Mouse (Mus musculus) hindbrain, embryonic 10.5 days (tissue): ENCODE data around the gene Zfp148. TPM values are rescaled to one million over a fixed set of nuclear protein-coding genes. Genes with fewer than 3 reads are reported as not detected.

Source experiments
- DNase-seq: peaks from one replicate; pipeline ENCODE4 v3.0.0-alpha.2; 2017; ENCODE audit warnings: low spot score
- H3K27ac ChIP-seq: fragments of 300-500 bp; sonication (generic); 2 replicates; pipeline ENCODE4 v1.5.1; 2016; ENCODE audit warnings: mild to moderate bottlenecking, moderate library complexity
- H3K27me3 ChIP-seq: fragments of 300-500 bp; sonication (generic); 2 replicates; pipeline ENCODE4 v1.6.1; 2016; ENCODE audit warnings: mild to moderate bottlenecking; ENCODE audit not compliant: poor library complexity, insufficient read depth, severe bottlenecking
- H3K36me3 ChIP-seq: fragments of 300-500 bp; sonication (generic); 2 replicates; pipeline ENCODE4 v1.6.1; 2016; ENCODE audit warnings: mild to moderate bottlenecking, moderate library complexity
- H3K4me1 ChIP-seq: fragments of 300-500 bp; sonication (generic); replicated peaks from 2 replicates; pipeline ENCODE4 v1.6.1; 2016; ENCODE audit warnings: mild to moderate bottlenecking
- H3K4me3 ChIP-seq: fragments of 300-500 bp; sonication (generic); 2 replicates; pipeline ENCODE4 v1.5.1; 2016; ENCODE audit warnings: mild to moderate bottlenecking, moderate library complexity
- H3K9me3 ChIP-seq: fragments of 300-500 bp; sonication (generic); 2 replicates; pipeline ENCODE4 v1.6.1; 2016; ENCODE audit warnings: mild to moderate bottlenecking, moderate library complexity
- WGBS: fragments of 180-500 bp; shearing (Covaris S2); methylation state at CpG from one replicate; pipeline ENCODE4 v1.1.7; 2016; 5-methylcytosine and 5-hydroxymethylcytosine counted together
- polyA plus RNA-seq: library from polyadenylated mRNA; unstranded; fragments of >200 nt; fragmentation: Nextera tagmentation; extraction: Ambion mirVana; gene quantifications from 2 replicates; pipeline ENCODE4 v1.2.1, GENCODE M21; 2016

Gene Zfp148
- polyA plus RNA-seq, 1 experiment from 2014 or later = 38.8 TPM

DNA sequence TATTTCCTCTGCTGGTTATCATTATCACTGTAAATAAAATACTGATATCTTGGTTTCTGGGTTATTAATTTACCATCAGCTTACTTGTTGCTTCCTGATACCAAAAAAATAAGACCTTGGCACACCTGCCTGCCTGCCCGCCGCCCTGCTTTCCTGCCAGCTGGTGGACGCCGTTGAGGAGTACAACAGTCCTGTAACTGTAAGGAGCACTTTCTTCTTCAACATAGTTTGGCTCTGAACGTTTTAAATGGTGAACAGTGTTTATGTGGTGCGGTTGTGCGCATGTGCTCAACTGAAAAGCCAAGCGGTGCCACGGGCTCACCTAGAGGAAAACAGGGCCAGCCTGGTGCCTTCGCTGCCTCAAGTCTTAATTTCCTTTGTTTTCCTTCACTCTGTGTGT is 142.9 kb downstream of the Zfp148 start:
- 72% methylated on average over 10 of the region's 10 CpGs for WGBS
- Histone ChIP-seq H3K36me3 (no peaks in the 10 kb centered on the region), H3K27ac (peak overlapping the region; percentile 6; the same call in 1 of the 2 replicates), H3K9me3 (no peaks in the 10 kb centered on the region; the same call in 1 of the 2 replicates), H3K4me1 (peaks cover 15% of the 10 kb centered on the region; the same call in 1 of the 2 replicates), H3K4me3 (no peak overlapping the region), H3K27me3 (no peaks in the 10 kb centered on the region)
- DNase-seq = no peak

DNA sequence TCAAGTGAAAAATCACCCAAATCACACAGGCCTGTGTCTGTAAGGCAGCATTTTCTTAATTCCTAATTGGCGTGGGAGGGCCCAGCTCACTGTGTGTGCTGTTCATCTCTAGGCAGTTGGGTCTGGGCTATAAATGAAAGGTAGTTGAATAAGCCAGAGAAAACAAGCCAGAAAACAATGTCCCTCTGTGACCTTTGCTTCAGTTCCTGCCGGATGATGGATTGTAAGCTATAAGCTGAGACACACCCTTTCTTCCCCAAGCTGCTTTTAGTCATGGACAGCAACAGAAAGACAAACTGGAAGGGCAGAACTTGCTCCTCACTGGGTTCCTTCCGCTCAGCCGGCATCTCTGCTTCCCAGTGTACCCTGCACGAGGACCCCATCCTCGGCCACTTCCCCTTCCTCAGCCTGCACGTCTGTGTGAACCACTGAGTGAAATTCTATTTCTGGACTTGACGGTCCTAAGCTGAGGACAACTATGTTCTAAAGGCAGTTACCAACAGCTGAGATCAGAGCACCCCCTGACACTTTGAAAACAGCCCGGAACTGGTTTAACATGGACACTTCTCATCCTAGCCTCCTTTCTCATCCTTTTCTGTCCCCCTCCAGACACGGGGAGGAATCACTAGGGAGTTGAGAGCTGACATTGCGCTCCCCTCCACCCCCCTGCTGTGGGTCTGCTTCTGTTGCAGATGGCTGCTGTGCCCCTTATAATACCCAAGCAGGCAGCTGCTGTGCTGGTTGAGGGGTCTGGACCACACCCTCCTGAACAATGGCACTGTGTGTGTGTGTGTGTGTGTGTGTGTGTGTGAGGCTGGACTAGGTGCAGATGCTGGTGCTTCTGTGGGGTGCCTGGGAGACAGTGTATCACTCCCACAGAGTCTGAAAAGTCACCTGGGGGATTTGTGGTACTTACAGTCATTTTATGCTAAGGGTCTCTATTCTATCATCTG is 149.1 kb downstream of the Zfp148 start:
- no peak overlapping the region for H3K4me3 ChIP-seq
- WGBS = 57% methylated on average over 11 of the region's 11 CpGs
- no peaks in the 10 kb centered on the region for H3K36me3 ChIP-seq
- H3K27ac ChIP-seq = peak overlapping the region; percentile 69
- H3K9me3 ChIP-seq = no peaks in the 10 kb centered on the region; the same call in 1 of the 2 replicates
- H3K4me1 ChIP-seq = peaks cover 24% of the 10 kb centered on the region
- H3K27me3 ChIP-seq = no peaks in the 10 kb centered on the region
- peak; percentile 14 for DNase-seq

DNA sequence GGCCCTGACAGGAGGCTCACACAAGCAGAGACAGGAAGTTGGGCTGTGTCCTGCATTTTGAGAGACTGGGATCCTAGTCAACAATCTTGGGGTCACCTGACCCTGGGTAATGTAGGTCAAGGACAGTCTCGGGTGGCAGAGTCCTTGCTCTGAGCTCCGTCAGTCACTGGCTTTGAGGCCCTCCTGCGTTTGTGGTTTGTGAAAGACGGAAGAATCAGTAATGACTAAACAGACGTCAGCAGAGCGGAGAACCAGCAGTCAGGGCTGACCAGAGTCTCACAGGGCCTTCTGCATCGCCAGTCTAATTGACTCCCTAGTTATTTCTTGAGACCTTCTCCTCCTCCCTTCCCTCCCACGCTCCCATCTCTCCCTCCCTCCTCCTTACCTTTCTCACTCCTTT is 150.5 kb downstream of the Zfp148 start:
- no peaks in the 10 kb centered on the region for H3K27me3 ChIP-seq
- H3K4me1 ChIP-seq = peaks cover 24% of the 10 kb centered on the region
- WGBS = 79% methylated on average over 8 of the region's 8 CpGs

DNA sequence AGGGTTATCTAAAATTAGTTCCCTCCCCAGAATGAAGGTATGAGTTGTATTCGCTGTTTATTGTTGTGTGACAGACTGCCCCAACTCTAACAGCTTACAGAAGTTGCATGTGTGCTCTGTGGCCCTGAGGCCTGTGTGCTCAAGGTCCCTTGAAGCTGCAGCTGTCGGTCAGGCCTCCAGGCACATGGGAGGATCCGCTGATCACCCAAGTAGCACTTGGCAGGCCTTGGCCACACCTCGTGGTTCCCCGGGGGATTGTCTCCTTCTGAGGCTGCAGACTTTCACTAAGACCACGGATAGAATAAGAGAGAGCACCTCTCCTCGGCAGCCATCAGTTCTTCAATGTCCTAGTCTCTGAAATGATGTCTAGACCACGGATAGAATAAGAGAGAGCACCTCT is 155.8 kb downstream of the Zfp148 start:
- H3K27ac ChIP-seq = no peak overlapping the region
- H3K4me3 ChIP-seq = no peak overlapping the region
- H3K36me3 ChIP-seq = no peaks in the 10 kb centered on the region
- 80% methylated on average over 8 of the region's 8 CpGs for WGBS
- H3K9me3 ChIP-seq = no peaks in the 10 kb centered on the region
- no peak for DNase-seq
- H3K4me1 ChIP-seq = peaks cover 7% of the 10 kb centered on the region
- no peaks in the 10 kb centered on the region for H3K27me3 ChIP-seq

More for the DNA sequence above, 150.5 kb downstream of the Zfp148 start:
- Histone ChIP-seq H3K9me3 (no peaks in the 10 kb centered on the region; the same call in 1 of the 2 replicates), H3K4me3 (no peak overlapping the region), H3K36me3 (no peaks in the 10 kb centered on the region), H3K27ac (no peak overlapping the region)
- DNase-seq = no peak

DNA sequence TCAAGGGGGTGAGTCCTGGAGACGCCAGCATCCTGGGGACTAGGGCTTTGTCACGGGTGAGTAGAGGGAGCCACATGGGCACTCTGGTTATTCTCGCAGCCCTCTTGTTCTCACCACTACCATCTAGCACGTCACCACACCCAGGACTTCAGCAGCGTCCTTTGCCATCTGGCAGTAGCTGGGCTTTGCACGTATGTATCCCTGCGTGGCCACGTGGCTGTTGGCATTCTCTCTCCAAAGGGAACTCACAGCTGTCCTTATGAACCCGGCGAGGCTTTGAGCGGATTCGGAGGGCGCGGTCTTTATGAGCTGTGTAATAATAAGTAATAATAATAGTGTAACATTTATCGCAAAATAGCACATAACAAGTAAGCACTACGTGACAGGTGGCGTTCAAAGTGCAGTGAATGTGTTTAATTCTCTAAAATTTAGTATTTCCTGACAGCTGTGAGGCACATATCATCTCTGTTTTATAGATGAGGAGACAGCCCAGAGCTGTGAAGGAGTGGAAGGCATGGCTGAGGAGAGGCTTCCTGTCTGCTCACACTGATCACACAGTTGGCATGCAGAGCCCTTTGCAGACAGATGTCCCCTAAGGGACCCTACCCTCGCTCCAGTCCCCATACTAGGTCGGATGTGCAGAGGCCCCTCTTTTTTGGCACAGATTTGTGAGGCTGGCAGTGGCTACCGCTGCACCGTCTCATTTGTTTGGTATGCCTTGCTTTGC is 157.0 kb downstream of the Zfp148 start:
- Histone ChIP-seq H3K4me3 (no peak overlapping the region), H3K27me3 (no peaks in the 10 kb centered on the region), H3K27ac (0 out of 2 replicates have a peak overlapping the region, but pooled peaks have one; percentile 6), H3K36me3 (no peaks in the 10 kb centered on the region), H3K9me3 (no peaks in the 10 kb centered on the region), H3K4me1 (no peaks in the 10 kb centered on the region)
- 87% methylated on average over 21 of the region's 21 CpGs for WGBS
- no peak for DNase-seq

DNA sequence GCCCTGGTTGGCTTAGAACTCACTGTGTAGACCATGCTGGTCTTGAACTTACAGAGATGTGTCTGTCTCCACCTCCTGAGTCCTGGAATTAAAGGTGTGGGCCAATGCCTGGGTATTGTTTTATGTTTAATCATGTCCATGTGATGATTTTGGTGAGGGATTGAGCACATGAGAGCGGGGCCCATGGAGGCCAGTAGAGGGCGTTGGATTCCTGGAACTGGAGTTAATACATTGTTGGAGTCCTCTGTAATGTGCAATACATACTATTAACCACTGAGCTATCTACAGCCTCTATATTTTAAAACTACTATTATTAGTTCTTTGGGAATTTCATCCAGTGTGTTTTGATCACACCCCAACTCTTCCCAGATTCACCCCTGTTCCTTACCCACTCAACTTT is 163.7 kb downstream of the Zfp148 start:
- Histone ChIP-seq H3K4me3 (no peak overlapping the region), H3K9me3 (no peaks in the 10 kb centered on the region), H3K36me3 (no peaks in the 10 kb centered on the region), H3K27me3 (no peaks in the 10 kb centered on the region), H3K27ac (no peak overlapping the region), H3K4me1 (no peaks in the 10 kb centered on the region)
- DNase-seq = no peak
- WGBS = 98% methylated on average over 2 of the region's 2 CpGs

DNA sequence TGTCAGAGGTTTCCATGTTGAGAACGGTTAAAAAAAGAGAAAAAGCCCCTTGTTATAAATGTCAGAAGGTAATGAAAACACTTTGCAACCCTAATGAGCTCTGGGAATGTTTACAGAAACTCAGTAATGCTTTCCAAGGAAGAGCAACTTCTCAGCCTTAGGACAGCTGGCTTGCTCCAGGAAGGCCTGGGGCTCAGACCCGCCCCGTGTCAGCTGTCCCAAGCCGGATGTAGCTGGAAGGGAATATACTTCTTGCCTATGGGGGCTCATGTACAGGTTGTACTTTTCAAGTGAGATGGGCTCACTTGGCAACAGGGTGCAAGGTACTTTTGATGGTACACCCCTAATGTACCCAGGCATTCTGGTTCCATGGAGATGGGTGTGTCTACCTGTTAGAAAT is 164.9 kb downstream of the Zfp148 start:
- H3K27ac ChIP-seq = no peak overlapping the region
- WGBS = 92% methylated on average over 4 of the region's 4 CpGs
- no peaks in the 10 kb centered on the region for H3K27me3 ChIP-seq
- H3K4me3 ChIP-seq = no peak overlapping the region
- H3K9me3 ChIP-seq = no peaks in the 10 kb centered on the region
- no peaks in the 10 kb centered on the region for H3K36me3 ChIP-seq
- no peak for DNase-seq
- H3K4me1 ChIP-seq = no peaks in the 10 kb centered on the region

DNA sequence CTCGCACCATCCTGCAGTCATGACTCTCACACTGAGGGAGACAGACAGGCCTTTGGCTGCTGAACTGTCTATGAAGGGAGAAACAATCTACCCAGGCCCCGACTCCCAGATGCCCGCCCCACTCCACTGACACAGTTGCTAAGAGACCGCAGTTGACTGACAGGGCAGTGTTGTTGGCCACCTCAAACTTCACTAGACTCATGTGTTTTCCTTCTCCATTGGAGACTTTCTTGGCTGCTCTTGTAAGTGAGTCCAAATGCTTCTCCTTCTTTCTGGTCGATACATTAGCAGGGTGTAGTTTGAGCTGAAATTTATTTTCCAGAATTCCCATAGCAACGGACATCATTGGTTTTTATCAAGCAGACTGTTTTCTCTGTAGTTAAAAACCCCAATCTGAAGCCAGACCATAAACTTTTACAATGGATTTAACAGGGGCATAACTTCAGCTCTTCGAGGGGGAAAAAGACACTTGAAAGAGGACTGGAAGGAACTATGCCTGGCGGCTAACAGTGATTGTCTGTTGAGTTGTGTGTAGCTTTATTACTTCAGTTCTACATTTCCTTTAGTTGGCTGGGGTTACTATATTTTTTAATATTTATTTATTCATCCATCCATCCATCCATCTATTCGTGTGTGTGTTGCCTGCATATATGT is 173.2 kb downstream of the Zfp148 start:
- Histone ChIP-seq H3K9me3 (no peaks in the 10 kb centered on the region), H3K4me1 (peaks cover 13% of the 10 kb centered on the region), H3K27me3 (0 out of 2 replicates have a peak, but pooled peaks cover 2% of the 10 kb centered on the region), H3K36me3 (no peaks in the 10 kb centered on the region), H3K4me3 (no peak overlapping the region), H3K27ac (peak overlapping the region; percentile 57; the same call in 1 of the 2 replicates)
- 69% methylated on average over 9 of the region's 9 CpGs for WGBS
- DNase-seq = peak; percentile 39

Other genes starting within 250 kb of the Zfp148 start
- gene Osbpl11, start 195.8 kb upstream of the Zfp148 start, polyA plus RNA-seq = 23.2 and 24.0 TPM in 2 replicates
- gene Snx4, start 129.4 kb upstream of the Zfp148 start, polyA plus RNA-seq = 58.2 and 69.5 TPM in 2 replicates
- gene Slc12a8, start 136.5 kb downstream of the Zfp148 start, polyA plus RNA-seq = 0.81 and 0.96 TPM in 2 replicates